Mouse (Mus musculus) myocyte (in vitro differentiated cells): ENCODE measurements around the gene Gng7.

Experiments used
- CEBPB ChIP-seq: IDR thresholded peaks from 2 replicates; pipeline ENCODE4 v1.6.1; 2011; ENCODE audit warnings: mild to moderate bottlenecking, moderate library complexity; ENCODE audit not compliant: poor library complexity, insufficient read depth, severe bottlenecking
- E2F4 ChIP-seq: IDR thresholded peaks from one replicate; pipeline ENCODE4 v1.6.1; 2011; ENCODE audit warnings: mild to moderate bottlenecking, control low read depth, moderate library complexity; ENCODE audit not compliant: insufficient read depth
- MAX ChIP-seq: IDR thresholded peaks from one replicate; pipeline ENCODE4 v1.6.1; 2011; ENCODE audit warnings: low read depth, mild to moderate bottlenecking, control low read depth
- MYOG ChIP-seq, 3 experiments: IDR thresholded peaks; one replicate each; pipeline ENCODE4 v1.6.1; 2011; ENCODE audit warnings: control low read depth in 2 of 3, low read depth in 2 of 3, mild to moderate bottlenecking in 2 of 3; ENCODE audit not compliant: insufficient read length in 2 of 3, control insufficient read depth in 1 of 3, insufficient read depth in 1 of 3
- POLR2A ChIP-seq: IDR thresholded peaks from one replicate; pipeline ENCODE4 v1.6.1; 2011; ENCODE audit warnings: low read depth, mild to moderate bottlenecking, control low read depth, moderate library complexity; ENCODE audit not compliant: insufficient read length
- POLR2AphosphoS2 ChIP-seq: IDR thresholded peaks from one replicate; pipeline ENCODE4 v1.6.1; 2011; ENCODE audit warnings: low read depth, control low read depth; ENCODE audit not compliant: insufficient read length
- SRF ChIP-seq: IDR thresholded peaks from one replicate; pipeline ENCODE4 v1.6.1; 2011; ENCODE audit warnings: low read depth; ENCODE audit not compliant: control insufficient read depth, insufficient read length
- TCF12 ChIP-seq: IDR thresholded peaks from one replicate; pipeline ENCODE4 v1.6.1; 2011; ENCODE audit warnings: mild to moderate bottlenecking, control low read depth; ENCODE audit not compliant: poor library complexity, insufficient read depth, severe bottlenecking
- USF1 ChIP-seq: IDR thresholded peaks from one replicate; pipeline ENCODE4 v1.6.1; 2011; ENCODE audit warnings: low read depth, mild to moderate bottlenecking, control low read depth, moderate library complexity

GRCm38 (mm10) chr10:81020207-81020606 is 5.5 kb upstream of the Gng7 start:
- TF ChIP-seq POLR2A, result no peak
- no peak for TF ChIP-seq MAX
- no peak for TF ChIP-seq MYOG (IDR thresholded peaks at IDR 0.05; ENCODE audit: control insufficient read depth in 1 of 3, insufficient read depth in 1 of 3, insufficient read length in 2 of 3, low read depth in 2 of 3)
- no peak for TF ChIP-seq USF1
- no peak for TF ChIP-seq E2F4
- TF ChIP-seq SRF, result no peak
- TF ChIP-seq CEBPB, result no peak
- TF ChIP-seq POLR2AphosphoS2, result no peak
- no peak for TF ChIP-seq TCF12
